Mouse (Mus musculus) left cerebral cortex, postnatal 25 days (tissue): ENCODE results near the gene Wnt5a. TPM values are rescaled to one million over a fixed set of nuclear protein-coding genes. Genes with fewer than 3 reads are reported as not detected.

ENCODE experiments used
- DNase-seq, 2 experiments: peaks; one replicate each; pipeline ENCODE4 v3.0.0; 2022; ENCODE audit warnings: low spot score in 2 of 2, mixed read lengths in 1 of 2
- intact Hi-C: fragments of 180-260 bp; cut with DNase I; formaldehyde crosslinking; loops from one replicate; pipeline ENCODE4 v1.15.1; 2025
- total RNA-seq, 2 experiments: library from RNA; stranded (reverse); gene quantifications; 2 replicates each; pipeline ENCODE4 v1.2.3; 2021

The Wnt5a gene
- total RNA-seq, 2 experiments from 2014 or later: 7.6 to 7.7 TPM

GRCm38 (mm10) chr14:28507471-28507870 lies 2.9 kb downstream of the Wnt5a start:
- DNase-seq: peak; percentile 59 to 60
- intact Hi-C loops: loop anchor here (2.0 to 10.0 kb wide), 5 partner anchors 183 to 699 kb away; no protein-coding TSS in a partner anchor

- peak in 1 of 2 experiments; percentile 6 for DNase-seq
- intact Hi-C loops: loop anchor here (2.0 to 10.0 kb wide), 5 partner anchors 184 to 584 kb away; no protein-coding TSS in a partner anchor
These were observed 4.0 kb downstream of the Wnt5a start for GRCm38 (mm10) chr14:28508288-28509258.

GRCm38 (mm10) chr14:28509441-28510340 lies 5.1 kb downstream of the Wnt5a start:
- no peak for DNase-seq
- intact Hi-C loops: loop anchor here (2.0 to 10.0 kb wide), 5 partner anchors 185 to 583 kb away; no protein-coding TSS in a partner anchor

GRCm38 (mm10) chr14:28510341-28511028 lies 5.9 kb downstream of the Wnt5a start:
- DNase-seq: peak; percentile 8 to 39
- intact Hi-C loops: no loop called here

- intact Hi-C loops: no loop called here
- DNase-seq: peak in 1 of 2 experiments; percentile 24
These were observed 6.6 kb downstream of the Wnt5a start for GRCm38 (mm10) chr14:28511029-28511651.

- DNase-seq: no peak
- intact Hi-C loops: no loop called here
These were observed 8.4 kb downstream of the Wnt5a start for GRCm38 (mm10) chr14:28512805-28513590.

GRCm38 (mm10) chr14:28514171-28514570 lies 9.6 kb downstream of the Wnt5a start:
- DNase-seq: no peak
- intact Hi-C loops: no loop called here

- DNase-seq: no peak
- intact Hi-C loops: no loop called here
These were observed 10.8 kb downstream of the Wnt5a start for GRCm38 (mm10) chr14:28515331-28515730.

- no peak for DNase-seq
- intact Hi-C loops: no loop called here
These were observed 13.3 kb downstream of the Wnt5a start for GRCm38 (mm10) chr14:28517631-28518560.

GRCm38 (mm10) chr14:28521106-28521505 lies 16.6 kb downstream of the Wnt5a start:
- intact Hi-C loops: no loop called here
- no peak for DNase-seq

GRCm38 (mm10) chr14:28522611-28523010 lies 18.1 kb downstream of the Wnt5a start:
- DNase-seq: no peak
- intact Hi-C loops: no loop called here

GRCm38 (mm10) chr14:28525566-28525965 lies 21.0 kb downstream of the Wnt5a start:
- intact Hi-C loops: no loop called here
- no peak for DNase-seq

GRCm38 (mm10) chr14:28528151-28528685 lies 23.7 kb downstream of the Wnt5a start:
- DNase-seq: no peak
- intact Hi-C loops: no loop called here

GRCm38 (mm10) chr14:28531531-28531930 lies 27.0 kb downstream of the Wnt5a start:
- DNase-seq: no peak
- intact Hi-C loops: no loop called here

- DNase-seq: no peak
- intact Hi-C loops: no loop called here
These were observed 28.4 kb downstream of the Wnt5a start for GRCm38 (mm10) chr14:28532943-28533342.

- DNase-seq: no peak
- intact Hi-C loops: no loop called here
These were observed 29.3 kb downstream of the Wnt5a start for GRCm38 (mm10) chr14:28533876-28534275.

GRCm38 (mm10) chr14:28535814-28536213 lies 31.3 kb downstream of the Wnt5a start:
- intact Hi-C loops: no loop called here
- DNase-seq: peak in 1 of 2 experiments; percentile 8
